Mouse (Mus musculus) c-Kit-positive CD71-negative TER-119-negative erythroid progenitor cells, embryonic 14.5 days (primary cell): Measurements from ENCODE around the gene Klc1.

Experiments
- DNase-seq: peaks from one replicate; pipeline ENCODE4 v3.0.0-alpha.2; 2013; ENCODE audit warnings: low read depth

Gene Klc1

GRCm38 (mm10) chr12:111853546-111853945, 94.9 kb downstream of the Klc1 start:
- DNase-seq, result no peak

- DNase-seq, result no peak
These were observed 96.8 kb downstream of the Klc1 start for GRCm38 (mm10) chr12:111855448-111855847.
